Mouse (Mus musculus) CD4-positive, CD25-positive, alpha-beta regulatory T cell, adult 2 months (primary cell): ENCODE measurements around the gene Dnajc11.

ENCODE experiments used
- DNase-seq: peaks from one replicate; pipeline ENCODE4 v3.0.0-alpha.2; 2012; ENCODE audit warnings: low read depth, low spot score

Gene Dnajc11

DNA sequence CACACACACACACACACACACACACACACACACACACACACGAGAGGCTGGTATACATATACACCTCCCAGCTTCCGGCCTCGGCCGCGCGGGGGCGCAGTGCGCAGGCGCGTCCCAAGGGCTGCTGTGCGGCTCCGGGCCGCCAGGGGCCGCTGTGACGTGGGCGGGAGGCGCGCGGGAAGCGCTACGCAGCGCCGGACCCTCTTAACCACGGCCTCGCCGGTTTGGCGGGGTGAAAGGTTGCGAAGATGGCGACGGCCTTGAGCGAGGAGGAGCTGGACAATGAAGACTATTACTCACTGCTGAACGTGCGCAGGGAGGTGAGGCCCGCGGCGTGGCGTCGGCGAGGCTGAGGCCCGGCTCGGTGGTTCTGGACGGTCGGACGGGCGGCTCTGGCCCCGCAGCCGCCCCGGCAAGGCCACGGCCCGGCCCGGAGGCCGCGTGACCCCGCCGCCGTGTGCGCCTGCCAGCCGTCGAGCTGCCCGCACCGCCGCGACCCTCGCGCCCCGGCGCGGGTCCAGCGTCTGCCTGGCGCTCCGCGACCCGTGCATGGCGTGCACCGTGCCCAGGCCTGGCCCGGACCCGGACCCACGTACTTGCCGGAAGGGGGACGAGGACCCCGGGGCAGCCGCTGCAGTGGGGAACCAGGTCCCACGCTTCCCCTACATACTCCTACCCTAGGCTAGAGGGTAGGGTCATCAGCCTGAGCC, at the start of gene Dnajc11:
TSS of gene Dnajc11 (plus strand) at position 187 of the 710 bp plus-strand sequence.
- peak; percentile 96 for DNase-seq

DNA sequence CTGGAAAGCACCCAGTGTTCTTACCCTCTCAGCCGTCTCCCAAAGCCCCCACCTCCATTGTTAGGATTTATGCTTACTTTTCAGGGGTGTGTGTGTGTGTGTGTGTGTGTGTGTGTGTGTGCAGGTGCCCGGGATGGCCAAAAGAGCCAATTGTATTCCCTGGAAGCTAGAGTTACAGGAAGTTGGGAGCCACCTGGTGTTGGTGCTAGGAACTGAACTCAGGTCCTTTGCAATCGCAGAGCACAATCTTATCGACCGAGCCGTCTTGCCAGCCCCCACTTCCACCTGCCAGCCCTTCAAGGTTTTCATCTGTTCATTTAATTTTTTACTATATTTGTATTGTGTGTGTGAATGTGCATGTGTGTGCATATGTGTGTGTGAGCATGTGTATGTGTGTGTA, 40.2 kb upstream of the Dnajc11 start:
- DNase-seq, result no peak

DNA sequence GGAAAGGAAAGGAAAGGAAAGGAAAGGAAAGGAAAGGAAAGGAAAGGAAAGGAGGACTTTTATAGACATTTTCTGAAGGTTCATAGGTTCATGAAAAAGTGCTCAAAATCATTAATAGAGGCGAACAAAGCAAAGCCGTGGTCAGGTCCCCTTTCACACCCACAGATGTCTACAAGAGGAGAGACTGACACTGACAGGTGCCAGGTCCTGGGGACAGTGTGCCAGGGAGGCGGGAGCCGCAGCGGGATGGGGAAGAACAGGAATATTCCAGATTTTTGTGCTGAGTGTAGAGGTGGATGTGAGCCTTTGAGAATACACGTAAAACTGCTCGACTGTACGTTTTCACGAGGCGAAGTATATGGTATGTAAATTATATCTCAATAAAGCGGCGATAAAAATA, 38.6 kb upstream of the Dnajc11 start:
- DNase-seq, result no peak

DNA sequence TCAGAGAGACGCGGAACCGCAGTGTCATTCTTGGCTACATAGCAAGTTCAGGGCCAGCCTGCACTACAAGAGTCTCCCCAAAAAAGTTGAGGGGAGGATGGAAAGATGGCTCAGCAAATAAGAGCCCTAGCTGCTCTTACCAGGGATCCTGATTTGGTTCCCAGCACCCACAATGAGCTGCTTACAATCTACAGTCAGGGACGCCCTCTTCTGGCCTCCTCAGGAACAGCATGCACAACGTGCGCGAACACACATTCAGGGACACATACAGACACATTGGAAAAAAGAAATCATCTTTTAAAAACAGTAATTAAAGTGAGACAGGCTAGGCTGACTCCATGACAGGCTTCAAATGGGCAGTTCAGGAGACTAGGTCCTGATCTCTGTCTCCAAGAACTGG, 37.9 kb upstream of the Dnajc11 start:
- no peak for DNase-seq

DNA sequence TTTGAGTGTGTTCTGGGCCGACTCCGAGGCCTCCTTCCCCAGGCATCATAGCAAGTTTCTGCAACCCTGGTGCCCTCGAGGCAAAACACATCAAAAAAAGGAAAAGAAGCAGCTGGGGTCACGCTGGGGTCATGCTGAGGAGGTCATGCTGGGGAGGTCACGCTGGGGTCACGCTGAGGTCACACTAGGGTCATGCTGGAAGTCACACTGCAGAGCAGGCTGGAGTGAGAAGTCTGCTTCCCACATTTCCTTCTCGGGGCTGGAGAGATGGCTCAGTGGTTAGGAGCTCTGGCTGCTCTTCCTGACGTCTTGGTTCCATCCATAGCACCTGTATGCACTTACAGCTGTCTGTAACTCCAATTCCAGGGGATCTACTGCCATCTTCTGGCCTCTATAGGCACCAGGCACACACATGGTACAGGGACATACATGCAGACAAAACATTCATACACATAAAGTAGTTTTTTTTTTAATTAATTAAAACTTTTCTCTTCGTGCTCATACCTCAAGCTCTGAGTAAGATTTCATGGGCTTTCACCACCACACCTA, 36.3 kb upstream of the Dnajc11 start:
- DNase-seq, result peak; percentile 9

DNA sequence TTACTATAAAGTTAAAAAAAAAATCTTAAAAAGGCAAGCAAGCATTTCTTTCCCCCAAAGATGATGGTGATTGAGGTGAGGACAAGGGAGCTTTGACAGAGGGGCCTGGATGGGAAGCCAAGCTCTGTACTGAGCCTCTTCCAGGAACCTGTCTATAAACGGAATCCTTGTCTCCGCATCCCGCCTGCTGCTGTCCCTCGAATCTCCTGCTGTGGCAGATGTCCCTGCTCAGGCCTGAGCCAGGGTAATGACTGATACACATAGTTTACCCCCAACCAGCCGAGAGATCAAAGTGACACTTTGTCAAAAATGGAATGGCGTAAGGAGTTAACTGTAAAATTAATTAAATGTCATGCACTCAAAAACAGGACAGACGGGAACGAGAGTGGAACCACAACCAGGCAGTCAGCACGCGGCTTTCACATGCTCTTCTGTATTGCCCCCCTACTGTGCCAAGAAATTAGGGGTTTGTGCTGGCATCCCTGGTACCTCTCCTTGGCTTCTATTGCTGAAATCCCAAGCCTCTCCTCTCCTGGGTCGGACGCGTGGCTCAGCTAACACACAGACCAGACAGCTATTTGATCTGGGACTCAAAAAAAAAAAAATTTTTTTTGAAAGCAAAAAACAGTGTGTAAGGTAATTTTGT, 34.8 kb upstream of the Dnajc11 start:
- DNase-seq, result no peak

DNA sequence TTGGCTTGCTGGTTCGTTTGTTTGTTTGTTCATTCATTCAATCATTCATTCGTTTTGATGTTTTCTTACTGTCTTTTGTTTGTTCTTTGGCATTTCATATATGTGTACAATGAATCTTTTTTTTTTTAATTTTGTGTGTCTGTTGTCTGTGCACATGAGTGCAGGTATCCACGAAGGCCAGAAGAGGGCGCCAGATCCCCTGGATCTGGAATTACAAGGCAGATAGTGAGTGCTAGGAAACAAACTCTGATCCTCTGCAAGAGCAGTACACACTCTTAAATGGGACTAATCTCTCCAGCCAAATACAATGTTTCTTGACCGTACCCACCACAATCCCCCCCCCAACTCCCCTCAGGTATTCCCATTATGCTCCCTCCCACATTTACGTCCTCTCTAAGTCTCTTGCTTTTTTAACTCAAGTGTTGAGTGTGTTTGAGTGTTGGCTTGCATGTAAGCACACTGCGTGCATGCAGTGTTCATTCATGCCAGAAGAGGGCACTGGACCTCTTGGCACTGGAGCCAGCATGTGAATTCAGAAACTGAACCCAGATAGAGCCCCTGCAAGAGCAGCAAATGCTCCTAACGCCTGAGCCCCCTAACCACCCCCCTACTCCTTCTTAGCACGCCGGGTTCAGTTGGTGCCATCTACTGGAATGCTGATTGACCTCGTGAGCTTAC, 33.6 kb upstream of the Dnajc11 start:
- peak; percentile 20 for DNase-seq

DNA sequence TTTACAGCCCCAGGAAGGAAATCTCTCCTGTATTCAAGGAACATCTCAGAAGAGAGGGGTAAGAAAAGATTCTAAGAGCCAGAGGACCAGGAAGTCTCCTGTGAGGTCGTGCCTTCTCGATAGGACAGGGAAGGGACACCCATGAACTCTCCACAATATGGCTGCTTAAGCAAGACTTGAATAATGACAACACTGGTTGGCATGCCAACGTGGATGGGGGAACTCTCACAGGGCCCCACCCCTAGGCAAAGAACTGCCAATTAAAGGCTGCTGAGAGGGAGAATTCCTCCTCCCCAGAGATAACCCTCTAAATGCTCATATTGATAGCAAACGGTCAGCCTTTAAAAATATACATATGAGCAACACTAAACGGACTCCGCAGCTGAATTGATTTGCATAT, 32.8 kb upstream of the Dnajc11 start:
- DNase-seq, result no peak

DNA sequence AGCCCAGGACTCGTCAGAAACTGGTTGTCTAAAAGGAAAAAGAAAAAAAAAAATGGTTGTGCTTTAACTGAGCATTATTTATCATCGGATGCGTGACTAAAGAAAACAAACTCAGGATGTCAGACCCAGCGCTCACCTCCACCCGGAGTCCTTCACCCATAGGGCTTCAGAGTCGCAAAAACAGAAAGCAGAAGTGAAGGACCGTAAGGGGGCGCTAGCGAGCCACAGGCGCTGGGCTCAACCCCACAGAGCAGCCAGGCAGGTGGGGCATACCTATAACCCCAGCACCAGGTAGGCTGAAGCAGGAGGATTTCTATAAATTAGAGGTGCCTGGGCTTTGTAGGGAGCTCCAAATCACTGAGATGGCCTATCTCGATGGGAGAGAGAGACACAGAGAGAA, 32.1 kb upstream of the Dnajc11 start:
- DNase-seq, result peak; percentile 27

DNA sequence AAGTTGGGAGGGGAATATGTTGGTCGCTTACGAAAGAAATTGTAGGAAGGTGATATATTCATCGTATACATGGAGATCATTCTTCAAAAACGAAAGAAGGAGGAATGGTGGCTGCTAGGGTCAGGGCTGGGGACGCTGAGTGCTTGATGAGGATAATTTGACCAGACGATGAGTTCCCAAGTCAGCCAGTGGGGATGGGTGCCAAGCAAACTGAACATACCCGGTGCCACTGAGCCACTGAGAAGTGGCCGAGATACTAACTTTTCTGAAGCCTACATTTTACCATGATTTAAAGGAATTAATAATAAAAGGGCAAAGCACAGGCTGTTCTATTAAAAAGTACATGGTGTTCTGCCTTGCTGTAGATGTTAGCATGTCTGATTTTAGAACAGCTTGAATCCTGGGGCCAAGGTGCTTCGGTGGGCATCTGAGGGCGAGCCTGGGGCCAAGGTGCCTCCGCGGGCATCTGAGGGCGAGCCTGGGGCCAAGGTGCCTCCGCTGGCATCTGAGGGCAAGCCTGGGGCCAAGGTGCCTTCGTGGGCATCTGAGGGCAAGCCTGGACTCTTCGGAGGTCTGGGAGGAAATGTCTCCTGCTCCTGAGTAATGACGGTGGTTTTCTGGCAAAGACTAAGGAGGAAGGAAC, 31.3 kb upstream of the Dnajc11 start:
- no peak for DNase-seq

DNA sequence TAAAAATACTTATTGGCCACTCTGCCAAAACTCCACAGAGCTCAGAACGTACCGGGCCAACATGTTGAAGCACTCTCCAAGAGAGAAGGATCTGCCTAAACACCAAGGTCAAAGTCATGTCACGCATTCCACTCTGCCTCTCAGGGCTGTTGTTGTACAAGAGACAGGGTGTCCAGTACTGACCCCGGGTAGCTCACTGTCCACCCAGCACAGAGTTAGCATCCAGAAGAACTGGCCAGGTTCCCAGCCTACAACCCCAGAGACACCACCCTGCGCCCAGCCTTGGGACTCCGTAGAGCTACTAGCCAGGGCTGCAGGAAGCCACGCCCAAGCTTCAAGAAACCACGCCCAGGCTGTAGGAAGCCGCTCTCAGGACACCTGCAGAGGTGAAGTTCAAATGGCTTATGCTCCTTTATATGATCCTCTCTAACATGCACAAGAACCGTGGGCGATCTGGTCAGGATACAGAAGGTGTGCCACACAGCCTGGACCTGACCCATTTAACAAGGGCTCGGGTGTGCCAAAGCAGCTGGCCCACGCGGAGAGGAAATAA, 30.7 kb upstream of the Dnajc11 start:
- peak; percentile 6 for DNase-seq

DNA sequence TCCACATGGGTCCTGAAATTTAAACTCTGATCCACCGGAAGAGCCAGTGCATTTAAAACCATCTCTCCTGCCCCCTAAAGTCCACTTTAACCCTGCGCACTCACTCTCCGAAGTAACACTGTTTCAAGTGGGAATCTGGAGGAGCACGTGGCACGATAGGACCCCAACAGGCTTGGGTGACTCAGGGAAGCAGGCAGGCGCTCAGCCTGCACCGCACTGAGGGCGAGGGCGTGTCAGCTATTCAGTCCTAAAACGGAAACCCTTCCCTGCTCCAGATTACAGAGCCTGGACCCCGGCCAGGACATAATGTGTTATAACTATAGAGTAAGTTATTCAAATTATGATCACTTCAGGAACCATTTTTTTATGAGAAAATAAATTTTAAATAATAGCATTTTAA, 29.4 kb upstream of the Dnajc11 start:
- DNase-seq, result no peak

DNA sequence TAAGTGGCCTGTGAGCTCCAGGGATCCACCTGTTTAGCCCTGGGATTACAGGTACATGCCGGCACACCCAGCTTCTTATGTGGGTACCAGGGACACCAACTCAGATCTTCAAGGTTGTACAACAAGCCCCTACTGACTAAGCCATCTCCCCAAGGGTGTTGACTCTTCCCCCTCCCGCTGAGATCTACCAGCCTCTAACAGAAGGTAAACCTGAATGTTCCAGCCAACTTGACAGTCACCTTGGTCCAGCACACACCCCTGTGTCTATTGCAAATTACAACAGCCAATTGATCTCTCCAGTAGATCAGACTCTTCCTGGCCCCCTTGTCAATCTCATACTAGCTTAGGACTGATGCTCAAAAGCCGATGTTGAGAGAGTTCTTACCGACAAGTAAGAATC, 27.9 kb upstream of the Dnajc11 start:
- DNase-seq, result no peak

DNA sequence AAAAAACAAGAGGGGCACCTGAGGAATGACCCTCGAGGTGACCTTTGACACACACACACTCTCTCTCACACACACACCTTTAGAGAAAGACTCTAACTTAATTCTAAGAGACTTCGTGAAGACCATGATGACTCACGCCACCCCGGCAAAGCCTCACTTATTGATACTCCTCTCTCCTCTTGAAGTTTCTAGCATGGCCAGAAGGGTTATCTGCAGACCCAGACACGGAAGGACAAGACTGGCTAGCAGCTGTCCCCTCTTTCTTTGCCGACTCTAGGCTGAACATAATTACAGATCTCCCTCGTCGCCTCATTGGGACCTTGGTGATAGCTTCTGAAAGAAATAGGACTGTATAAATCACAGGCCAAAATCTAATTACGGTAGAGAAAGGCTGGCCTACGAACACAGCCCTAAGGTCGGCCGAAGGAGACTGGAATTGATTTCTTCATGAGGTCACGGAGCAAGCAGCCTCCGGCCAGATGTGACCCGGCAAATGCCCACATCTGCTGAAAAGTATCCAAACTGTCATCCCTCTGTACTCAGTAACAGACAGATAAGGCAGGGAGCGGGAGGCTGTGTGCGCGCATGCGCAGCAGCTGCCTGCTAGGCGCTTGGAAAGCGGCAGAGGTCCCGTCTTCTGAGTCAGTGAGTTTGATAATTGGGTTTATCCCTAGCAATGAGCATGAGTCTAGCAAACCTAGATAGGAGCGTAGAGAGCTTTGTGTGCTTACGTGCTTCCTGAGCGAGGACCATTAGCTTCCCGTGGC, 25.7 kb upstream of the Dnajc11 start:
- no peak for DNase-seq

DNA sequence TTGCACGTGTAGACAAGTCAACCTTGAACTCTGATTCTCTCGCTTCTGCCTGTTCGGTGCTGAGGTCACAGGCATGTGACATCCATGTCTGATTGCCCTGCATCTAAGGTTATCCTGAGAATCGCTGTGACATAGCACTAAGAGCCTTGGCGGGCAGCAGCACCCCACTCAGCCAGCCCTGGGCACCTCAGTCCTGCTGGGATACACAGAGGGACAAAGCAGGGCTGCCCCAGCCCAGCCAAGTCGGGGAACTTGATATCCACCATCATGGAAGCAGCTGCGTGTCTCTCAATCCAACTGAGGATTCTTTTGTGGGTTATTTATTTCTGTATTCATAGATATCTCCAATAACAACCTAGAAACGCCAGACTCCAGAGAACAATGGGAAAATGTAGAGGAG, 24.7 kb upstream of the Dnajc11 start:
- no peak for DNase-seq

DNA sequence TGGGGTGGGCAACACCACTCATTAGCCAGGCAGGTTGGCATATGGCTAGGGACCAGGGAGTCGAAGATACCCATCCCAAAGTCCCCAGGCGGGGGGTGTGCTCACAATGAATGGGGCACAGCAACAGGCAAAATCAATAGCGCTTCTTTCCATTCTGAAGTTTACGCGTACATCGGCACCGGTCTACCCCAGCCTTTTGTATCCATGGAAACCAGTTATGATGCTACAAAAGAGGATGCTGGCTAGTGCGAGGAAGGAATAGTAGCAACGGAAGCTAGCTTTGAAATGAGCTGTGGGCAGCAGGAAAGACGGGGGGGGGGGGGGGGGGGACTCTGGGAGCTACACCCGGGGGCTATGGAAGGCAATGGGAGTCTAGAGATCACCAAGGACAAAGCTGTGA, 17.2 kb upstream of the Dnajc11 start:
- DNase-seq, result no peak

DNA sequence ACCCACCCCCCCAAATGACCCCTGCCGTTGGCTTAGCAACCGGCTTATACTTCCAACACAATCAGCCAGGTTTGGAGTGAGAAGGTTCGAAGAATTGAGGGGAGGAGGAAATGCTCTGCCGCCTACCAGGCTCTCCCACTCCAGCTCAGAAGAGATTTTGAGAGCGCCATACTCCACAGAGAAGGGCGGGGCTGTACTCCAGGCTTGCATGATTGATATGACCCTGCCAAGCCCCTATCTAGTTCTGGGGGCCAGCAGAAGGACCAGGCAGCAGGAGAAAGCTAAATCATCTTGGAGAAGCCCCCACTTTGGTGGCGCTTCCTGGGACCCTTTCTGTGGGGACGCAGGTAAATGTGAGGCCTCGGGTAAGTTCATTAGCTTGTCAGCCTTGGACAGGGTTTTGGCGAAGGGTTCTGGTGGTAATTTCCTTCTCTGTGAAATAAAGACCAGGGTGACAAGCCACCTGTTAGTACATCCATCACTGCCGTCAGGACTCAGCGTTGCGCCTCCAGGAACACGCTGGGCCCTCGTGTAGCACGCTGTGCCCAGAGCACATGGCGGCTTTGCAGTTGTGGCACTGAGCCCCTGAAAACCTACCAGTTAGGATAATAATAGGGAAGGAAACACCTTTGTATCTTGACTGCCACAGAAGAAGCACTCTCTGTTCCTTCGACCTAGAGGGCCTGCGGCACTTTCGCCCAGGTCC, 14.2 kb upstream of the Dnajc11 start:
- no peak for DNase-seq

DNA sequence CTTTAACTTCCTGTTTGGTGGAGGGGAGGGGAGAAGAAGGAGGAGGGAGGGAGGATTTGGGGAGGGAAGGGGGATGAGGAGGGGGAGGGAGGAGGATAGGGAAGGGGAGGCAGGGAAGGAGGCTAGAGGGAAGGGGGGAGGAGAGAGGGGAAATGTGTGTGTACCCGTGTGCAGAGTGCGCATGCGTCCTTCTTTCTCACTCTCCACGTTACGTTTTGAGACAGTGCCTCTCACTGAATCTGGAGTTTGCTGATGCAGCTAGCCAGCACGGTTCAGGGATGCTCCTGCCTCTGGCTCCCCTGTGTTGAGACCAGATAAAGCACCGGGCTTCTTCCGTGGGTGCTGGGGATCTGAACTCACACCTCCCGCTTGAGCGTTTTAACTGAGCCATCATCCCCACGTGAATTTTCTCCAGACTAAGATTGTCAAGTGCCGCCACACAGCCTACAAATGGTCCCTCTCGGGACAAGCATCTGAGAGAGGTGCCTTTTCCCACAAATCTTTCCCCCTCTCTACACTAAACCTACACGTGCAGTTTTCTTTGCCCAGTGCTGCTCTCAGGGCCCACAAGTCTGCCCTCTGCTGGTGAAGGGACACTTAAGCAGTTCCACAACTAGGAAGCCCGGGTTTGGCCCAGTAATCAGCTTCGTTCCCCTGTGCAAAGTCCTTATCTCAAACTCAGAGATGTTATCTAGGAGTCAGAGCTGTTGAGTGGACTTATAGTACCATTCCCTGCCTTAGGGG, 13.4 kb upstream of the Dnajc11 start:
- peak; percentile 72 for DNase-seq

DNA sequence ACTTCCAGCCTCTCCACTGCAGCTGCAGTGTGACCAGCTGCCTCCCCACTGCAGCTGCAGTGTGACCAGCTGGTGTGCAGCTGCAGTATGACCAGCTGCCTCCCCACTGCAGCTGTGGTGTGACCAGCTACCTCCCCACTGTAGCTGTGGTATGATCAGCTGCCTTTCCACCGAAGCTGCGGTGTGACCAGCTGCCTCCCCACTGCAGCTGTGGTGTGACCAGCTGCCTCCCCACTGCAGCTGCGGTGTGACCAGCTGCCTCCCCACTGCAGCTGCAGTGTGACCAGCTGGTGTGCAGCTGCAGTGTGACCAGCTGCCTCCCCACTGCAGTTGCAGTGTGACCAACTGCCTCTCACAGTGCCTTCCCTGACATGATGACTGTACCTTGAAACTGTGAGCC, 11.4 kb upstream of the Dnajc11 start:
- DNase-seq, result no peak
